Comparison of ENCODE assay signal across 8 mouse cellular contexts in genomic region chr8:10760851-10761693, GRCm38 (mm10).
DNase-seq lines count a peak whose midpoint lies in the region; ATAC-seq lines count a peak whose summit lies in the region.

No protein-coding gene starts in this region.

- peak overlapping the region; percentile 50 for H3K9ac ChIP-seq in embryonic facial prominence, embryonic 14.5 days (ENCODE audit: low read depth, low read length)
- H3K9ac ChIP-seq in heart, embryonic 14.5 days (ENCODE audit: low read length), result peak overlapping the region; percentile 66
- H3K9ac ChIP-seq in liver, embryonic 16.5 days (ENCODE audit: low read depth, low read length), result no peak overlapping the region

- H3K4me3 ChIP-seq in embryonic facial prominence, embryonic 14.5 days (ENCODE audit: low read depth, low read length), result no peak overlapping the region
- H3K4me3 ChIP-seq in heart, embryonic 14.5 days (ENCODE audit: control insufficient read depth in 1 of 2, insufficient read depth in 1 of 2, low read depth in 1 of 2, low read length in 2 of 2), result no peak overlapping the region
- H3K4me3 ChIP-seq in liver, embryonic 16.5 days (ENCODE audit: low read depth, low read length), result no peak overlapping the region

- DNase-seq in cerebellum, adult 9-10 months, result peak; percentile 57
- peak; percentile 85 for DNase-seq in embryonic facial prominence, embryonic 14.5 days (ENCODE audit: low spot score)
- DNase-seq in kidney, adult 9 months, result peak; percentile 44
- peak; percentile 11 for DNase-seq in ovary, postnatal 14 days (ENCODE audit: low spot score)
- no peak for DNase-seq in thymus, postnatal 4 days
- DNase-seq in spleen, adult 18-20 months, result no peak

- H3K36me3 ChIP-seq in embryonic facial prominence, embryonic 14.5 days (ENCODE audit: control insufficient read depth, insufficient read depth, low read length), result no peaks in the 10 kb centered on the region
- no peaks in the 10 kb centered on the region for H3K36me3 ChIP-seq in heart, embryonic 14.5 days (ENCODE audit: control insufficient read depth, insufficient read depth, low read length)
- H3K36me3 ChIP-seq in liver, embryonic 16.5 days (ENCODE audit: control insufficient read depth, insufficient read depth), result no peaks in the 10 kb centered on the region

- no peaks in the 10 kb centered on the region for H3K27me3 ChIP-seq in embryonic facial prominence, embryonic 14.5 days (replicated peaks; ENCODE audit: control insufficient read depth, insufficient read depth, low read length)
- H3K27me3 ChIP-seq in heart, embryonic 14.5 days (ENCODE audit: control insufficient read depth, insufficient read depth, low read length), result no peaks in the 10 kb centered on the region
- no peaks in the 10 kb centered on the region for H3K27me3 ChIP-seq in liver, embryonic 16.5 days (ENCODE audit: control insufficient read depth, insufficient read depth, low read depth, low read length)

- WGBS in embryonic facial prominence, embryonic 14.5 days, result 7% methylated on average over 17 of the region's 17 CpGs
- WGBS in heart, embryonic 14.5 days, result 20% methylated on average over 17 of the region's 17 CpGs
- WGBS in liver, embryonic 16.5 days (ENCODE audit: insufficient replicate concordance), result 28% methylated on average over 17 of the region's 17 CpGs

- H3K9me3 ChIP-seq in embryonic facial prominence, embryonic 14.5 days (ENCODE audit: control insufficient read depth, low read length), result no peaks in the 10 kb centered on the region
- H3K9me3 ChIP-seq in heart, embryonic 14.5 days (ENCODE audit: control insufficient read depth, low read length), result no peaks in the 10 kb centered on the region
- H3K9me3 ChIP-seq in liver, embryonic 16.5 days (replicated peaks; ENCODE audit: control insufficient read depth, low read length), result no peaks in the 10 kb centered on the region

- H3K4me1 ChIP-seq in embryonic facial prominence, embryonic 14.5 days (ENCODE audit: control insufficient read depth, insufficient read depth, low read length), result peaks cover 19% of the 10 kb centered on the region
- peaks cover 16 to 20% of the 10 kb centered on the region in 2 experiments for H3K4me1 ChIP-seq in heart, embryonic 14.5 days (ENCODE audit: control insufficient read depth in 2 of 2, insufficient read depth in 2 of 2, low read length in 2 of 2)
- no peaks in the 10 kb centered on the region; the same call in 1 of the 2 replicates for H3K4me1 ChIP-seq in liver, embryonic 16.5 days (ENCODE audit: control insufficient read depth, low read depth, low read length)

- peak overlapping the region; percentile 80 for H3K27ac ChIP-seq in embryonic facial prominence, embryonic 14.5 days (replicated peaks; ENCODE audit: low read depth, low read length)
- H3K27ac ChIP-seq in heart, embryonic 14.5 days (replicated peaks in 1 of 2; ENCODE audit: control insufficient read depth in 1 of 2, insufficient read depth in 1 of 2, low read depth in 2 of 2, low read length in 2 of 2), result peak overlapping the region; percentile 78 to 93
- no peak overlapping the region for H3K27ac ChIP-seq in liver, embryonic 16.5 days (ENCODE audit: low read length)

- ATAC-seq in embryonic facial prominence, embryonic 14.5 days (ENCODE audit: low read depth), result peak; percentile 89
- ATAC-seq in heart, embryonic 14.5 days (ENCODE audit: insufficient number of reproducible peaks, insufficient read depth, low FRiP score, low read depth), result peak; percentile 64
- ATAC-seq in liver, embryonic 16.5 days (ENCODE audit: low read depth), result peak; percentile 19; the same call in 1 of the 2 replicates

- peak overlapping the region; percentile 35 for H3K4me2 ChIP-seq in embryonic facial prominence, embryonic 14.5 days (ENCODE audit: low read depth, low read length)
- H3K4me2 ChIP-seq in heart, embryonic 14.5 days (ENCODE audit: low read length), result peak overlapping the region; percentile 43
- no peak overlapping the region for H3K4me2 ChIP-seq in liver, embryonic 16.5 days (ENCODE audit: low read depth, low read length)

Comparison
In these comparisons a context has a peak if more than half of its experiments do, and no peak if none do; other contexts are left out.
1. DNase-seq: peak in cerebellum, adult 9-10 months (single experiment), embryonic facial prominence, embryonic 14.5 days (single experiment), kidney, adult 9 months (single experiment) and ovary, postnatal 14 days (single experiment); none in thymus, postnatal 4 days (single experiment) and spleen, adult 18-20 months (0 of 2).
2. ATAC-seq: peak in every context shown above with its lines; median percentile 89 in embryonic facial prominence, embryonic 14.5 days; 64 in heart, embryonic 14.5 days; 19 in liver, embryonic 16.5 days.